Mouse (Mus musculus) midbrain, embryonic 15.5 days (tissue): ENCODE data around the gene Ppm1k. TPM values are rescaled to one million over a fixed set of nuclear protein-coding genes. Genes with fewer than 3 reads are reported as not detected.
"Not testable (repeated sequence)": the region's sequence is repeated elsewhere in the genome, so short reads cannot be mapped to it uniquely, and the experiment has no call there.

Source experiments
- ATAC-seq: fragments of 200-750 bp; cut with Nextera tagmentation; replicated peaks from 2 replicates; pipeline ENCODE4 v1.8.0; 2017; ENCODE audit warnings: moderate TSS enrichment
- H3K27ac ChIP-seq: fragments of 300-500 bp; sonication (generic); 2 replicates; pipeline ENCODE4 v1.5.1; 2015; ENCODE audit warnings: mild to moderate bottlenecking, inconsistent platforms
- H3K27me3 ChIP-seq: fragments of 300-500 bp; sonication (generic); replicated peaks from 2 replicates; pipeline ENCODE4 v1.6.1; 2015; ENCODE audit warnings: inconsistent platforms
- H3K36me3 ChIP-seq: fragments of 300-500 bp; sonication (generic); replicated peaks from 2 replicates; pipeline ENCODE4 v1.6.1; 2015; ENCODE audit warnings: inconsistent platforms
- H3K4me1 ChIP-seq: fragments of 300-500 bp; sonication (generic); 2 replicates; pipeline ENCODE4 v1.6.1; 2015; ENCODE audit warnings: inconsistent platforms
- H3K4me2 ChIP-seq: fragments of 300-500 bp; sonication (generic); 2 replicates; pipeline ENCODE4 v1.6.1; 2015; ENCODE audit warnings: inconsistent platforms, mild to moderate bottlenecking, moderate library complexity
- H3K4me3 ChIP-seq: fragments of 300-500 bp; sonication (generic); 2 replicates; pipeline ENCODE4 v1.5.1; 2015; ENCODE audit warnings: mild to moderate bottlenecking, inconsistent platforms
- H3K9ac ChIP-seq: fragments of 300-500 bp; sonication (generic); 2 replicates; pipeline ENCODE4 v1.6.1; 2015; ENCODE audit warnings: mild to moderate bottlenecking, inconsistent platforms
- H3K9me3 ChIP-seq: fragments of 300-500 bp; sonication (generic); 2 replicates; pipeline ENCODE4 v1.6.1; 2016; ENCODE audit warnings: inconsistent platforms
- WGBS: fragments of 180-500 bp; shearing (Covaris S2); methylation state at CpG from one replicate; pipeline ENCODE4 v1.1.7; 2015; ENCODE audit warnings: mixed read lengths; 5-methylcytosine and 5-hydroxymethylcytosine counted together
- polyA plus RNA-seq: library from polyadenylated mRNA; unstranded; fragments of >200 nt; fragmentation: Nextera tagmentation; extraction: Ambion mirVana; gene quantifications from 2 replicates; pipeline ENCODE4 v1.2.1, GENCODE M21; 2015

The Ppm1k gene
- polyA plus RNA-seq, 1 experiment from 2014 or later = 6.9 TPM

DNA sequence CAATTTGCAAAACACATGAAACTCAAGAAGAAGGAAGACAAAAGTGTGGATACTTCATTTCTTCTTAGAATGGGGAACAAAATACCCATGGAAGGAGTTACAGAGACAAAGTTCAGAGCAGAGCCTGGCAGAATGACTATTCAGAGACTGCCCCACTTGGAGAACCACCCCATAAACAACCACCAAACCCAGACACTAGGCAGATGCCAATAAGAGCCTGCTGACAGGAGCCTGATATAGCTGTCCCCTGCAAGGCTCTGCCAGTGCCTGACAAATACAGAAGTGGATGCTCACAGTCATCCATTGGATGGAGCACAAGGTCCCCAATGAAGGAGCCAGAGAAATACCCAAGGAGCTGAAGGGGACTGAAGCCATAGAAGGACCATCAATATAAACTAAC is 8.3 kb upstream of the Ppm1k start:
- not testable (repeated sequence) for ATAC-seq, H3K27ac ChIP-seq, H3K4me2 ChIP-seq, H3K9ac ChIP-seq, H3K27me3 ChIP-seq, H3K36me3 ChIP-seq, H3K9me3 ChIP-seq, H3K4me1 ChIP-seq, H3K4me3 ChIP-seq

DNA sequence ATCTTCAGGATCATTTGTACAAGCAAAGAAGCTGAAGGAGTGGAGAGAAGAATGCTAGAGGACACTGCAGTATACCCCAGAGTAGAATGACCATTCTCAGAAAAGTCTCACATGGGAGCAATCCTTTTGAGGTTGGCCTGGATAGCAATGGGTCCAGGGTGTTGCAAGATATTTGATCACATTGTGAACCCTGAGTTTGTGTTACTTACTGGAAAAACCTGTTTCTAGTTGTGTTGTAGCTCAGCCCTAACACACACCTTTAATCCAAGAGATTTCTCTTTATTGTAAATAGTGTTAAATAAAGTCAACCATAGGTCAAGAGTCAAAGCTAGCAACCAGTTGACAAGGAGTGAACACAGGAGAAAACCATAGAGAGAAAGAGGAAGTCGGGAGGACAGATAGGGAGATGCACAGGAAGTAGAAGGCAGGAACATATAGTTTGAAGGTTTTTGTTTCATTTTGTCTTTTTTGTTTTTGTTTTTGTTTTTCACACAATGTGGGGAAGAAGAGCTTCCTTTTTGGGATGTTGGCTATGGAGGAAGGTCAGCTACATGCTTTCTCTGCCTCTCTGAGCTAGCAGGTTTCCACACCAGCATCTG is 6.6 kb upstream of the Ppm1k start:
- Histone ChIP-seq H3K4me2 (no peak overlapping the region), H3K9ac (no peak overlapping the region), H3K27ac (no peak overlapping the region), H3K27me3 (no peaks in the 10 kb centered on the region), H3K4me1 (no peaks in the 10 kb centered on the region), H3K9me3 (no peaks in the 10 kb centered on the region), H3K4me3 (no peak overlapping the region), H3K36me3 (no peaks in the 10 kb centered on the region)
- 97% methylated on average over 1 of the region's 1 CpGs for WGBS
- no peak for ATAC-seq

- Histone ChIP-seq H3K4me2 (no peak overlapping the region), H3K9me3 (no peaks in the 10 kb centered on the region), H3K4me3 (no peak overlapping the region), H3K4me1 (peaks cover 3% of the 10 kb centered on the region; the same call in 1 of the 2 replicates), H3K27ac (no peak overlapping the region), H3K36me3 (no peaks in the 10 kb centered on the region), H3K27me3 (no peaks in the 10 kb centered on the region), H3K9ac (no peak overlapping the region)
- ATAC-seq = no peak
- 83% methylated on average over 5 of the region's 5 CpGs for WGBS
Measured at GRCm38 (mm10) chr6:57540950-57541498, 5.8 kb upstream of the Ppm1k start.

- no peak overlapping the region for H3K9ac ChIP-seq
- H3K4me2 ChIP-seq = no peak overlapping the region
- no peaks in the 10 kb centered on the region for H3K36me3 ChIP-seq
- 89% methylated on average over 5 of the region's 5 CpGs for WGBS
- no peak for ATAC-seq
- H3K9me3 ChIP-seq = no peaks in the 10 kb centered on the region
- no peak overlapping the region for H3K27ac ChIP-seq
- peaks cover 19% of the 10 kb centered on the region for H3K4me1 ChIP-seq
- H3K4me3 ChIP-seq = no peak overlapping the region
- H3K27me3 ChIP-seq = no peaks in the 10 kb centered on the region
Measured at GRCm38 (mm10) chr6:57537887-57538286, 2.6 kb upstream of the Ppm1k start.

GRCm38 (mm10) chr6:57535971-57536669 is 852 bp upstream of the Ppm1k start:
- Histone ChIP-seq H3K9ac (peak overlapping the region; percentile 50), H3K4me2 (peak overlapping the region; percentile 75), H3K27me3 (no peaks in the 10 kb centered on the region), H3K27ac (peak overlapping the region; percentile 61), H3K36me3 (no peaks in the 10 kb centered on the region), H3K9me3 (no peaks in the 10 kb centered on the region), H3K4me1 (peaks cover 19% of the 10 kb centered on the region), H3K4me3 (peak overlapping the region; percentile 84)
- 24% methylated on average over 14 of the region's 14 CpGs for WGBS
- peak; percentile 68 for ATAC-seq

DNA sequence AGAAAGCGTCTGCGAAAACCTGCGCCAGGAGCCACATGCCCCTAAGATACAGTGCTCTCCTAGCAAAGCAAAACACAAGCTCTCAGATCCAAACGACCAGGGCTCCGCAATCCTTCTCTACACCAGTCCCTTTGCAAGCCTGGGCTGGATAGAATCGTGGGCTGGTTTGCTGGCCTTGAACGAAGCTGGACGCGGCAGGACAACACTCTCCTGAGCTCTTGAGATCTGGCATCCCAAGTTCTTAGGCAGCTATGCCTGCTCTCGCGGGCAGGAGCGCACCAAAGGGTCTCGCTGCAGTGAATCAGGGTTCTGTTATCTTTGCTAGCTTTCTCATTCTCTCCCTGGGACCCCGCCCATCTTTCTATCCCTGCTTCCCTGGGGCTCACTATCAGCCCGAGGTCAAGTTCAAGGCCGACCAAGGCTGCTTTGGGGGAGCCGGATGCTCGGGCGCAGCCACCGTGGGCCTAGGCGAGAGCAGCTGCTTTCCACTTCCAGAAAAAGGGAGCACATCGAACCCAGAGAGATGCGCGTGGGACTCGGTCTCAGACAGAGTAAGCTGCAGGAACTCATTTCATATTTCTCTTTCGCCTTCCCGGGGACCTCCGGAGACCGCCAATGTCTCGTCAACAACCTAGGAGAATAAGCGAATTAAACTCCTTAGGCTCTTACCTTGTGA is 519 bp downstream of the Ppm1k start:
- H3K27me3 ChIP-seq = no peaks in the 10 kb centered on the region
- under 1% methylated on average over 31 of the region's 31 CpGs for WGBS
- H3K9me3 ChIP-seq = no peaks in the 10 kb centered on the region
- peak overlapping the region; percentile 75 for H3K4me2 ChIP-seq
- peak overlapping the region; percentile 84 for H3K4me3 ChIP-seq
- H3K36me3 ChIP-seq = no peaks in the 10 kb centered on the region
- H3K9ac ChIP-seq = peak overlapping the region; percentile 69
- peak overlapping the region; percentile 76 for H3K27ac ChIP-seq
- peak; percentile 70 for ATAC-seq
- peaks cover 19% of the 10 kb centered on the region for H3K4me1 ChIP-seq

DNA sequence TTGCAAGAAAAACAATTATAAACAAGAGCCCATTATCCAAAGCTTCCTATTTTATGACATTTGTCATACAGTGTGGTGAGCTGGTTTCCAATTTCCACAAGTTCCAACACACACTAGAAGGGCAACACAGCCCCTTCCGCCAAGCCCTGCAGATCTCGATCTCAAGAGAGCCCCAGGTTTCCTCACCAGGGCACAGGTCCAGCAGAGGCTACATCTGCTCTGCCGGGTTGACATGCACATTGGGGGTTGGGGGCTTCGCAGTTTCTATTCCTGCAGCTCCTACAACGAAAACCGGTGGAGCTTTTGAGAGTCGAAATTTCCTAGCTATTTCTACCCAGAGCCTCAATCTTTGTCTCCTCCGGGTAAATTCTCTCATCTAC is 1.0 kb downstream of the Ppm1k start:
- Histone ChIP-seq H3K27me3 (no peaks in the 10 kb centered on the region), H3K4me1 (peaks cover 19% of the 10 kb centered on the region), H3K9ac (peak overlapping the region; percentile 69), H3K36me3 (no peaks in the 10 kb centered on the region), H3K27ac (peak overlapping the region; percentile 76), H3K4me2 (peak overlapping the region; percentile 75), H3K4me3 (peak overlapping the region; percentile 84), H3K9me3 (no peaks in the 10 kb centered on the region)
- ATAC-seq = no peak
- WGBS = 4% methylated on average over 8 of the region's 8 CpGs

DNA sequence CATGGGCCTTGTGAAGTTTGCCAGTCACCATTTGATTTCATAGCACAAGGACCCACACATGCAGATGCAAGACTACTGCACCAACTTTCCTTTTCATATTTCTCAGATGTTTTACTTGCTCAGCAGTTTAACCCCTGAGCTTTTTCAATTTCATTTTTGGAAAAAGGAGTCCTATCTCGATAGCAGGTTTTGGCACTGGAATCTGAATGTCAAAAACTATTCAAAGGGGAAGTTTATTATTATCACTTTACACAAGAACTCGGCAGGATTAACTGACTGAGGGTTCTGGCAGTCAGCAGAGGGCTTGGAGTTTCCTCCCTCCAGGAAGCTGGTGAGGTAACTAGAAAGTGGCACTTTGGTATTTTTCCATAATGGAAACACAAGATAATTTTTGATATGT is 1.9 kb downstream of the Ppm1k start:
- H3K36me3 ChIP-seq = no peaks in the 10 kb centered on the region
- ATAC-seq = no peak
- H3K27ac ChIP-seq = no peak overlapping the region
- H3K27me3 ChIP-seq = no peaks in the 10 kb centered on the region
- H3K4me2 ChIP-seq = peak overlapping the region; percentile 75; the same call in 1 of the 2 replicates
- H3K9ac ChIP-seq = no peak overlapping the region
- peaks cover 19% of the 10 kb centered on the region for H3K4me1 ChIP-seq
- peak overlapping the region; percentile 84; the same call in 1 of the 2 replicates for H3K4me3 ChIP-seq
- H3K9me3 ChIP-seq = no peaks in the 10 kb centered on the region
- WGBS = 69% methylated on average over 2 of the region's 2 CpGs

GRCm38 (mm10) chr6:57532022-57532421 is 3.2 kb downstream of the Ppm1k start:
- no peaks in the 10 kb centered on the region for H3K9me3 ChIP-seq
- H3K27me3 ChIP-seq = no peaks in the 10 kb centered on the region
- no peak overlapping the region for H3K4me2 ChIP-seq
- no peak overlapping the region for H3K27ac ChIP-seq
- ATAC-seq = no peak
- H3K9ac ChIP-seq = no peak overlapping the region
- WGBS = 79% methylated on average over 1 of the region's 1 CpGs
- peaks cover 19% of the 10 kb centered on the region for H3K4me1 ChIP-seq
- no peaks in the 10 kb centered on the region for H3K36me3 ChIP-seq
- H3K4me3 ChIP-seq = no peak overlapping the region

- Histone ChIP-seq H3K9ac (no peak overlapping the region), H3K27ac (no peak overlapping the region), H3K4me2 (no peak overlapping the region), H3K4me1 (peaks cover 19% of the 10 kb centered on the region), H3K36me3 (no peaks in the 10 kb centered on the region), H3K27me3 (no peaks in the 10 kb centered on the region), H3K4me3 (no peak overlapping the region), H3K9me3 (no peaks in the 10 kb centered on the region)
- ATAC-seq = no peak
- 97% methylated on average over 1 of the region's 1 CpGs for WGBS
Measured at GRCm38 (mm10) chr6:57531441-57531840, 3.8 kb downstream of the Ppm1k start.

DNA sequence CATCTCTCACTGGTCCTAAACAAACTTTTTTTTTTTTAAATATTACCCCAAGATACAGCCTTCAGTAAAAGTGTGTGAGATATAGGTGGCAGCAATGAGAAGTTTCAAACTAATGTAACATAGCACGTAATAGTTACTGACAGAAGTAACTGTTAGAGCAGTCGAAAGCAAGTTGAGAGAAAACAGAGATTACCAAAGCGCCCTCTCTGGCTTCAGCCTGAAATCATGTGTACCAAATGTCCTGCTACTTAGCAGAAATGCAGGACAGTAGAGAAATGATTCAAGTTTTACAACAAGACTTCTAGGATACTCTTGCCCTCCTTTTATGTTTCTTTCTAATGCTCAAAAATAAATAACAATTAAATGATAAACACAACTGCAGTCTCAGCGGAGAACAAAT is 4.3 kb downstream of the Ppm1k start:
- 79% methylated on average over 4 of the region's 4 CpGs for WGBS
- no peaks in the 10 kb centered on the region for H3K9me3 ChIP-seq
- H3K4me2 ChIP-seq = no peak overlapping the region
- no peaks in the 10 kb centered on the region for H3K36me3 ChIP-seq
- no peak overlapping the region for H3K4me3 ChIP-seq
- peaks cover 16% of the 10 kb centered on the region for H3K4me1 ChIP-seq
- no peak overlapping the region for H3K9ac ChIP-seq
- no peak for ATAC-seq
- H3K27ac ChIP-seq = no peak overlapping the region
- no peaks in the 10 kb centered on the region for H3K27me3 ChIP-seq

- ATAC-seq = no peak
- WGBS = 95% methylated on average over 1 of the region's 1 CpGs
- Histone ChIP-seq H3K27ac (no peak overlapping the region), H3K36me3 (no peaks in the 10 kb centered on the region), H3K4me1 (peaks cover 13% of the 10 kb centered on the region), H3K4me2 (no peak overlapping the region), H3K4me3 (no peak overlapping the region), H3K9ac (no peak overlapping the region), H3K9me3 (no peaks in the 10 kb centered on the region), H3K27me3 (no peaks in the 10 kb centered on the region)
Measured at GRCm38 (mm10) chr6:57529336-57529845, 5.9 kb downstream of the Ppm1k start.
